Mouse (Mus musculus): ENCODE results near the gene Zfp398.

The Zfp398 gene

DNA sequence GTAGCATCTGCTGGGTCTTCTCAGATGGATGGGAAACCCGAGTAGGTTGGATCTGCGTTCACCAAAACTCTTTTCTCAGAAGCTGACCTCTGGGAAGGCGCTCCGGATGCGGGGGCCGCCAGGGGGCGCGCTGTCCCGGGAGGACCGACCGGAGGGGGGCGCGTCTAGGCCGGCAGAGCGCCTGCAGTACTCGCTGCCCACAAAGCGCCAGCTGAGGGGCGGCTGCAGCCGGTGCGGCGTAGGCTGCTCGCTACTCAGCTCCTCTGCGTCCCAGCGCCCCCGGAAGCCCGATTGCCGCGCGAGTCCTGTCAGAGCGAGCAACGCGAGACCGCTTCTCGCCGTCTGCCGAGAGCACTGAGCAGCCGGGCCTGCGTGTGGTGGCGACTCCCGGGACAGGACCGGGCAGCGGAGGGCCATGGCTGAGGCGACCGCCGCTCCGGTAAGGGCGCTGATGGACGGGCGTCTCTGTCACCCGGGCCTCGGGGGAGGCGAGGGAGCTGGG is at the start of gene Zfp398:
Gene Zfp398 (plus strand): TSS at position 180 of the 502 bp plus-strand sequence.
- DNase-seq (ENCODE audit: low read depth, low spot score): peak; percentile 95

DNA sequence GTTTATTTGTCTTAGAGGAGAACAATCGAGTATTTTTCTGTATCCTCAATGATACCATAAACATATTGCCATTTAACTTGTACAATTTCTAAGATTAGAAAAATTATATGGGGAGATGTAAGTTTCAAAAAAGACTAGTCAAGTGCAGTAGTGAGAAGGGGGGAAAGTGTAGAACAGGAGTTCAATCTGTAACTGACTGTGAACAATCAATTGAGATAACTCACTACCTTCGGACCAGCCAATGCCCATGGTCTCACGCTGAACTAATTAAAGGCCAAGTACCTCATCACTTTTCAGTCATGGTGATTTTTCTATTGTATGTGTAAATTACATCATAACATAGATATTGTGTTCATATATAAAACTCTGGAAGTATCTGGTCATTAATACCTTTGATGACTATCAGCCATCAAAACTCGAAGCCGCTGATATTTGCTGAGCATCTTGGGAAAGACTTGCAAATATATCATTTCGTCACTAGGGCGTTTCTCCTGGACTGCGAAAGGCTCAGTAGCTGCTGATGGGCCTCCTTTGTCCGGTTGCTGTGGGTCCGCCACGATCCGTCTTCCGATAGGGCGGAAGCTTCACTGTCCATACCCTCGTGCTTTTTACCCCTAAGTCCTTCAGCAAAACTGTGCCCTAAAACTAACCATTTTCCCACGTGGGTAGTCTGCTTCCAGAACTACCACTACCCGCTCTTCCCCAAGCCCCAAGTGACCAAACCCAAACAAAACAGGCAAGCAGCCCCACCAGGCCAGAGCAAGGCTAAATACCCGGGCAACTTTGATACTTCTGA is 47.3 kb upstream of the Zfp398 start:
- DNase-seq (ENCODE audit: low read depth, low spot score): peak; percentile 94

DNA sequence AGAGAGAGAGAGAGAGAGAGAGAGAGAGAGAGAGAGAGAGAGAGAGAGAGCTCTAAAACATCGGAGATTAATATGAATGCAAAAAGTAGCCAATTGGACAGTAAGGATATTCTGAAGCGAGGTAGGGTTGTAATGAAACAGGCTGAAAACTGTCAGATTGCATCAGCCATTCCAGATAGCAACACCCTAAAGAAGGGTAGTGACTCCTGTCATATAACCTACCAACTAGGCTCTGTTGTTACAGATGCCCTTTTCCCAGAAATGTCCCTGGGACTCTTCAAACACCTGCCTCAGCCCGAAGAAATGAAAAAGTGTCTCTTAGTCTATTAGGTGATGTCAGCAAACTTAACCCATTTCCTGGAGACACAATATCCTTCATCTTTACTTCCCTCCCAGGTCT is 46.6 kb upstream of the Zfp398 start:
- peak; percentile 63 for DNase-seq (ENCODE audit: low read depth, low spot score)

DNA sequence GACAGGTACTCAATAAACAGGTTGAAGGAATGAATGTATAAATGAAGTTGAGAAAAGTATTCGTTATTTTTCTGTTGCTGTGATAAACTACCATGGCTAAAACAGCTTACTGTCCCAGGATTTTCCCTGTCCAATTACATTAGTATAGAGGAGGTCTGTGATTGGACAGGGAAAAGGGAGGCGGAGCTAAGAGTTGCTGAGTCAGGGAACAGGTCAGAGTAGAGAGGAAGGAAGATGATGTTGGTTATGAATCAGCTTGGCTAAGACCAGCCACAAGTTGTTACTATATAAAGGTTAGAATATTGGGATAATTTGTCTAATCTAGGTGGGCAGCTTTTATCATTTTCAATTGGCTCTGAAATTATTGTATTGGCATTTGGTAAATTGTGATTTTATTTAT is 44.7 kb upstream of the Zfp398 start:
- DNase-seq (ENCODE audit: low read depth, low spot score): peak; percentile 61

DNA sequence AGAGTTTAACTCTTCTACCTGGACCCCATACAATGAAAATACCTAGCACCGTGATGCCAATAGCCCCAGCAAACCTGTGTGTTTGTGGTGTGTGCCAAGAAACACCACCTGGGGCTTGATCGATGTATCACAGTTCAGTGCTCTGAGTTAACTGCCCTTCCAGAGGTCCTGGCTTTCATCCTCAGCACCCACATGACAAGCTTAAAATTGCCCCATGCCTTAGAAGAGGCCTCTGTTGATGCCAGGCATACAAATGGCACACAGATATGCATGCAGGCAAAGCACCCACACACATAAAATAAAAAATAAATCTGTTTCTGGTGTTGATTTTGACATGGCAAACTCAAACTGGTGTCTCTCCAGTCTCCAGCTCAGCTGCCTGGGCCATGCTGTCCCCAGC is 42.9 kb upstream of the Zfp398 start:
- DNase-seq (ENCODE audit: low read depth, low spot score): no peak

DNA sequence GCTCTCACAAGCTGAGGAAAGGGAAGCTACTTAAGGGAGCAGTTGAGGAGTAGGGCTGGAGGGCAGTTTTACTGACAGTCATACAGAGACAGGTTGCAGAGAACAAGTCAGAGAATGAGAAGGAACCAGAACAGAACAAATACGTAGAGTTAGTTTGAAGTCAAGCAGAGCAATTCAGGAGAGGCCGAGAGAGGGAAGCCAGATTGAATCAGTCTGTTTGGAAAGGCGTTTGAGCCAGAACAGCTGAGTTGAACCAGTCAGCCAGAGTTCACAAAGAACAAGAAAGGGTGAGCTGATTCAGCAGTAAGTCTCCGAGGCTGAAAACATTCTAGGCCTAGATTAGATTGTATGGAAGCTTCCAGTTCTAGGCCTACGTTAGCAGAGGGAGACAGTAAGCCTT is 42.2 kb upstream of the Zfp398 start:
- DNase-seq (ENCODE audit: low read depth, low spot score): no peak

DNA sequence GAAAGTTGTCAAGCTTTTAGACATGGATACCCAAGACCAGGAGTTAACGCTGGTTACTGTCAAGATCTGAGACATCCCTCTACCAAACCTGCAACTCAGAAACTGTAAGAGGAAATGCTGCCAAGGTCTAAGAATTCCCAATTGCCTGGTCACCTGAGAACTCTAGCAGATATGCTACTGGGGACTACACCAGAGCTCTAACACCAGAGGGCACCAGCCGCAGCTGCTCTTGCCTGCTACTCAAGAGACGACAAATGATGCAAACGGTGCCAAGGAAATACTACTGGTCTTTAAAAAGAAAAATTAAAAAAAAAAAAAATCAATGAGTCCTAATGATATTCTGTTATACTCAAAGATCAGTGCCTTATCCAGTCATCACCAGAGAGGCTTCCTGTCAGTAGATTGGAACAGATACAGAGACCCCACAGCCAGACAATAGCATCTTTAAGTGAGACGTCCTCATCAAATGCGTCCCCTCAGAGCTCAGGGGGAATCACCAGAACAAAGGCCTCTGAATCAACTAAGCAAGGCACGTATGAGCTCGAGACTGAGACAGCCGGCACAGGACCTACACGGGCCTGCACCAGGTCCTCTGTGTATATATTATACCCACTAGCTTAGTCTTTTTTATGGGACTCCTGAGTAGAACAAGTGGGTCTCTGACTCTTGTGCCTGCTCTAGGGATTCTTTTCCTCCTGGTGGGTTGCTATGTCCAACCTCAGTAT is 41.2 kb upstream of the Zfp398 start:
- DNase-seq (ENCODE audit: low read depth, low spot score): peak; percentile 38

DNA sequence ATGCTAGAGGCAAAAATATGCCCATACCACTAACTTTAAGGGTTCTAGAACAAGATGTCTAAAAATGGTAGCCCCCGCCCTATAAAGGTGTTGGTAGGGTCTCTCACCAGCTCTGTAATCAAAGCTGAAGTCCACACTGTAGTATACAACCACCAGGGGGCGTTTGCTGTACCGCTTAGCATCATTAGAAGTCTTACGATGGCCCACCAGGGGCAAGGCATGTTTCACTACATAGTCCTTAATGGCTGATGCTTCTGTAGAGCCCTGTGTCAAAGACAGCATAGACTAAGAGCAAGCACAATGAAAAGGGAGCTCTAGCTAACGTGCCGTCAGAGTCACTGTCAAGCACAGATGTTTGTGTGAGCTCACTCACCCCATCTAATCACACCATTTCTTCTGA is 36.4 kb upstream of the Zfp398 start:
- peak; percentile 77 for DNase-seq (ENCODE audit: low read depth, low spot score)

DNA sequence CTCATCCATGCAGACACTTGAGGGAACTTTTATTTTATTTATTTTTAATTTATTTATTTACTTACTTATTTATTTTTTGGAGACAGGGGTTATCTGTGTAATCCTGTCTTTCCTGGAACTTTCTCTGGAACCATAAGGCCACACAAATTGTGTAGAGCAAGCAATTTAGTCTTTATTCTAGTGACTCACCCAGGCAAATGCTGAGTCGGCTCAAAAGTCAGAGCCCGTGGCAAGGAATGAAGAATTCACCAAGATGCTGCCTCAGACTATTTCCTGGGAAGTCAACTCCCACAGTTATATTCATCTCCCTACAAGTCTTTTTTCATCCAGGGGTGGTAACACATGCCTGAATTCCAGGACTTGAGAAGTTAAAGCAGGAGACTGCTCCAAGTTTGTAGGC is 29.9 kb upstream of the Zfp398 start:
- no peak for DNase-seq (ENCODE audit: low read depth, low spot score)

DNA sequence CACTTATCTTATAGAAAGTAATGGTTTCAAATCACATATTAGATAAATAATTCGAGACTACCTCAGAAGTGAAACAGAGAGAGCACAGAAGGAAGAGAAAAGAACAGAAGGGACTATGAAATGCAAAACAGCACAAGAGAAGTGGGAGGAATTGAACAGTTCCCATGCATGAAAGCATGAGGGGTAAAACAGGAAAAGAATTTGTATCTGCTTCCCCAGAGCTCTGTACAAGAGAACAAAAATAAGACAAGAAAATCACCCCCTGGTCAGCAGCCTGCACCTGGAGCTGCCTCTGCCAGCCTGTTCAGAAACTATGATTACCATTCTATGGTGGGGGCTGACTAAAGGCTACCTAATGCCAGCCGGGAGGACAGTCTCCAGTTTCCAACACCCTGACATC is 28.0 kb upstream of the Zfp398 start:
- DNase-seq (ENCODE audit: low read depth, low spot score): peak; percentile 48

DNA sequence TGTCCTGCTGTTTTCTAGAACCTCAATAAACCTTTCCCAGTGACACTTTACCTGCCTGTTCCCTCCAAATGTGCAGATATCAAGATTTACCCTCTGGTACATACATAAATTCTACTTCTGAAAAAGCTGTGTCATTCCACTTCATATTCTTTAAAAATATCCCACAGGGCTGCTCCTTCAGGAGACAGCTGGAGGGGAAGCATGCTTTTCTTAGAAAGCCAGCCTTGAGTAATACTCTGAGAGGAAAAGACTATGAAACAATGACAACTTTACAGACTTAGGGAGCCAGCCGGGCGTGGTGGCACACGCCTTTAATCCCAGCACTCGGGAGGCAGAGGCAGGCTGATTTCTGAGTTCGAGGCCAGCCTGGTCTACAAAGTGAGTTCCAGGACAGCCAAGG is 26.9 kb upstream of the Zfp398 start:
- DNase-seq (ENCODE audit: low read depth, low spot score): no peak

DNA sequence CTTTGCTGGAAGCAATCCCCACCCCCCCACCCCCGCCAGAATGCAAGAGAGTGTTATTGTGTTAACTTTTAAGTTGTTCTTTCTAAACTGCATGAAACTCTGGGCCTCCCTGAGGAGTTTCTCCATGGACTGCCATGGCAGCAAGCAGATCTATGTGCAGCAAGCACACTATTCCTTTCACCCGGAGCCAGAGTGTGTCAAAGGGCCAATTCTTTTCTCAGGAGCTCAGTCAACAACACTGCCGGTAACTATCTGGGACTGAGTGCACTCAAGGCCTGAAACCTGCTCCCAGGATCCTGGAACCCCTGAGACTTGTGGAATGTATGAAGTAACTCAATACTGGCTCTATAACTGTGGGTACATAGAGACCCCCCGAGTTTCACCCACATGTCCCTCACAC is 26.4 kb upstream of the Zfp398 start:
- DNase-seq (ENCODE audit: low read depth, low spot score): no peak

DNA sequence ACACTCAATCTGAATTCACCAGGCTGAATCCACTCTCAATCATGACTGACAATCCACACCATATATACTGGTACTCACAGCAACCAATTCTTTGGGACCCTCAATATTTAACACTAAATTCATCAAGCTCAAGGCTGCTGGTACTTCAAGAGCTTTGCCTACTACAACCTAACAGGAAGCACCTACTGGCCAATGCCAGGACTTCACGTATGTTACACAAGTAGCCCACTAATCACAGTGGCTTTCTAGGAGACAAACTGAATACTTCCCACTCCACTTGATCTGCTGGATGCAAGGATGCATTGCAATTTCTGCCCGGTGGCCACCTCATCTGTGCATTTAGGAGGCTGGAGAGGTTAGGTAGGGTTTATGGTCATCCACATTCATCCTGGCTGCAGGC is 25.3 kb upstream of the Zfp398 start:
- DNase-seq (ENCODE audit: low read depth, low spot score): peak; percentile 24

DNA sequence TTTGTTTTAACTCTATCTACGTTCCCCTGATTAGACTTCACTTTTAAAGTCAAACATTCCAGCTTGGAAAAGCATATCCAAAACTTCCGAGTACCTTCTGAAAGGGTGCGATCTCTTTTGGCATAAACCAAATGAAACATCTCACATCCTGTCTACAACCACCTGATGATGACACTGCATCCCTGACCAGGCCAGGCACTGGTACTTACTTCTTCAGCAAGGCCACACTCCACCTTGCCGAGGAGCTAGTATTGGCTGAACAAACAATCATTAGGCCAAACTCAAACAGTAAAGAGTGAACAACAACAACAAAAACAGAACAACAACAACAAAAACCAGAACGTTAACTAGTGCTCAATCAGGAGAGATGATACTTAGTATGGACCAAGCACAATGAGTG is 24.1 kb upstream of the Zfp398 start:
- no peak for DNase-seq (ENCODE audit: low read depth, low spot score)

DNA sequence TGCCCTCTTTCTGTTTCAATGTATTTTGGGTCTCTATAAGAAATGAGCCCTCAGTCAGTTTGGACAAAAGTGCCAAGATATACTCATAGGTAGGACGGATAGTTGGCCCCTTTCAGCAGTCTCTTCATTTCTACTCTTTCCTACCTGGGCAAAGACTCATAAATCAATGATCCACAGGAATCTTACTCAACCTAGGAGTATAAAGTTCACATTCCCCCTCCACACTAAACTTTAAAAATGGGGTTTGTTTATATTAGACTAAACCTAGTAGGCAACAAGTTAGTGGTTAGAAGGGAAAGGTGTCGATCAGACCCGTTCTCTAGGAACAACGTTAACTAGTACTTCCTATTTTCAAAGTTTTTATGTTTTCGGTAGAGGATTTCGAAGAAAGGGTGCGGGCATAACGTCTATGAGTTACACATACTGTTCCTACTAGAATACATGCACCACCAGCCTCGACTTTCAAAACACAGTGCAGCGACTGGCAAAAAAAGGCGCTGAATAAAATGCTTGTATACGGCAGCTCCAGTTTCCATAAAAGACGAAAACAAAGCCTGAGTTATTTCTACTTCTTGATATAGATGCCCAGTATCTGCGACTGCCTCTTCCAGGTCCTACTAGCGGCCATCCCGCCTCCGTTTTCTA is 23.1 kb upstream of the Zfp398 start:
- DNase-seq (ENCODE audit: low read depth, low spot score): peak; percentile 49

DNA sequence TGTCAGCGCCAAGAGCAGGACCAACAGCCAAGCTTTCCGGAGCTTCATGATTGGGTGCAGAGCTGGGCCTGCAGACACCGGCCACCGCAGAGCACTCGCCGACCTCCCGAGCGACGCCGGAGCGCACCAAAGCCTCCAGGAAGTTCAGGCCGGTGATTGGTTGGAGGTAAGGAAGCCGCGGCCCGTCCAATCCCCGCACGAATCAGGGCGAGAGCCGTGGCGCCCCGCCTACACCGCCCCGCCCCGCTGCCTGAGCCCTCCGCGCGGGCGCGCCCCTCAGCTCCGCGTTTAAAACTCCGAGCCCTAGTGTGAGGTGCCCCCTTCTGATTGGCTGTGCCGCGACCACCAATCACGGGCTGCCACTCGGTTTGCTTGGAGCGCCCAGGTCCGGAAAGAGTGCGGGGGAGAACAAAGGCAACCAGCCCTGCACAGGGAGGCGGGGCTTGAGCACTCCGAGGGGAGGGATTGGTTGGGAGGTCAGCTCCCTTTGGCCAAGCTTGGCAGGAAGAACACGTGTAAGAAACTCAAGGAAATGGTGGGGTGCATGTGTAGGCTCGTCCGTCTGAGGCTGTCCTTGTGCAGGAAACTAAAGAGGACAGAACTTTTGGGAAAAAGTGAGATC is 22.1 kb upstream of the Zfp398 start, which contains the start of gene Pdia4:
Gene Pdia4 (minus strand): TSS at position 174 of the 622 bp plus-strand sequence.
- peak; percentile 100 for DNase-seq (ENCODE audit: low read depth, low spot score)

DNA sequence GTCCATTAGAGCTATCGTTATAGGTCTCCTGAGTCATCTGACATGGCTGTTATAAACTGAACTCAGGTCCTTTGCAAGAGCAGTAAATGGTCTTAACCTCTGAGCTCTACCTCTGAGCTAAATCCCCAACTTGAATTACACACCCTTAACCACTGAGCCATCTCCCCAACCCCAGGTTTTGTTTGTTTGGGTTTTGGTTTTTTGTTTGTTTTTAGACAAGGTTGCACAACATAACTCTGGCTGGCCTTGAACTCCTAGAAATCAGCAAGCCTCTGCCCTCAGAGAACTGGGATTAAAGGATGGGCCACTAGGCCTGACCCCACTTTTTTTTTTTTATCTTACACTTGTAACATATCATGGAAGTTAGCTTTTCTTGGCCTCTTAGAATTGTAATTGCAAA is 19.3 kb upstream of the Zfp398 start:
- DNase-seq (ENCODE audit: low read depth, low spot score): no peak

DNA sequence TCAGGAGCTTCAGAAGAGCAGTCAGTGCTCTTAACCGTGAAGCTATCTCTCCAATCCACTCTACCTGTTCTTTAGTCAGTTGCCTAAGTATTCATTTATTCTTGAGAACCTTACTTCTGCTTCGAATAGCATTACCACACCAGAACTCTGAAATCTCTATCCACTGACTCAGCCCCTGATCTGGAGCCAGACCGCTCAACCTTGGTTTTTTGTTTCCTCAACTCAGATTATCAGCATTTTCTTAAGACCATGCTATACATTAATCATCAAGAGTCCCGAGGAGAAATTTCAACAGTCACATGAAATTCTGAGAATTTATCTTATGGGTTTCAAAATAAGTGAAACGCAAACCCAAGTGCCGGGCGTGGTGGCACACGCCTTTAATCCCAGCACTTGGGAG is 16.7 kb upstream of the Zfp398 start:
- no peak for DNase-seq (ENCODE audit: low read depth, low spot score)

DNA sequence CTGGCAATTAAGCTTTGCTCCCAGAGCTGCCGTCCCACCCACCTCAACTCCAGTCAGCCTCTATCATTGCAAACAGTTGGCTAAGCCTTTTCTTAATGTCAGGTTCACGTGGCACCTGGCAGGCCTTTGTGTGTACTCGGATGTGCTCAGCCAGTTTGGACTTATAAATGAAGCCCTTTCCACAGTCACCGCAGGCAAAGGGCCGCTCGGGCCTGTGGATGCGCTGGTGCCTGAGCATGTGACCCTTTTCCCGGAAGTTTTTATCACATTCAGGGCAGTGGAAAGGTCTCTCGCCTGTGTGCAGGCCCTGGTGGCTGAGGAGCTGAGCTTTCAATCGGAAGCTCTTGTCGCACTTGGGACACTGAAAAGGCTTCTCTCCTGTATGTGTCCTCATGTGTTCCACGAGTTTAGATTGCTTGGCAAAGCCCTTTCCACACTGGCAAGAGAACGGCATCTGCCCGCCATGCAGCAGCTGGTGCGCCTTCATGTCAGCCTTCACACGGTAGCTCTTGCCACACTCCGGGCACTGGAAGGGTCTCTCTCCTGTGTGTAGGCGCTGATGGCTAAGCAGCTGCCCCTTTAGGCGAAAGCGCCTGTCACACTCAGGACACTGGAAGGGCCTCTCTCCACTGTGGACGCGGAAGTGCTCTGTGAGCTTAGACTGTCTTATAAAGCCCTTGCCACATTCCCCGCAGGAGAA is 15.7 kb upstream of the Zfp398 start:
- no peak for DNase-seq (ENCODE audit: low read depth, low spot score)

DNA sequence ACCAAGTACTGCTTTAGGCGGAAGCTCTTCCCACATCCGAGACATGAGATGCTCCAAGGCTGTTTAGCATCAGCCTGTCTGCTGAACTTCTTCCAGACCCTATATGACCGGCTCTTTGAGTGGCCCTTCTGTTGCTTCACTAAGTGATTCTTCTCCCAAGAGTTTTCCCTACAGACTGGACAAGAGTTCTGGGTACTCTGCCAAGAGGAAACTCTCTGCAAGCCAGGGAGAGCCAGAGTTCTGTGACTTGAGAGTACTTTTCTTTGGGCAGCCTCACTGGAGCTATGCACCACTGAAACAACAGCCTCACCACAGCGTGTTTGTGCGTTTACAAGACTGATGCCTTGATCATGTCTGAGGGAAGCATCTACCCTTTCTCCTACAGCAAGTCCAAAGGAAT is 14.2 kb upstream of the Zfp398 start:
- DNase-seq (ENCODE audit: low read depth, low spot score): no peak

DNA sequence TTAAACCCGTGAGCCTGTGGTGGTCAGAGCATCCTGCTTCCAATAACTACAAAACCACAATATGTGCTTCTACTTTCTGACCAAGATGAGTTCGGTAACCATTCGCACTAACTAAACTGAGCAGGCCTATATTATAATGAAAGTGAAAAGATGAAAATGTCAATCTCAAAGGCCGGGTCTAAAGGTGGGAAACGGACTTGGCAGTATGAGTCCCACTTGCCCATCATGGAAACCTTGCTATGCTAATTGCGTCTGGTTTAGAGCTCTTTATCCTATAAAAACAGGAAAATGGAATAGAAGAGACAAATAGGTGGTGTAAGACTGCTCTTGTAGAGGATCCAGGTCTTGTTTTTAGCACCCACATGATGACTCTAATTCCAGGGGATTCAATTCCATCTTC is 13.7 kb upstream of the Zfp398 start:
- no peak for DNase-seq (ENCODE audit: low read depth, low spot score)
